Mouse (Mus musculus) kidney, adult 8-10 months (tissue): ENCODE data around the gene Itgb3.

Experiments
- DNase-seq, 2 experiments: peaks; one replicate each; pipeline ENCODE4 v3.0.0; 2022

Gene Itgb3

GRCm38 (mm10) chr11:104661531-104662205 lies 53.9 kb downstream of the Itgb3 start:
- DNase-seq: no peak

- no peak for DNase-seq
Observed at GRCm38 (mm10) chr11:104662573-104662972, 54.8 kb downstream of the Itgb3 start.

- DNase-seq: no peak
Observed at GRCm38 (mm10) chr11:104663241-104663877, 55.6 kb downstream of the Itgb3 start.

GRCm38 (mm10) chr11:104663878-104664261 lies 56.1 kb downstream of the Itgb3 start:
- no peak for DNase-seq

- no peak for DNase-seq
Observed at GRCm38 (mm10) chr11:104664441-104664840, 56.6 kb downstream of the Itgb3 start.

GRCm38 (mm10) chr11:104667399-104667798 lies 59.6 kb downstream of the Itgb3 start:
- DNase-seq: no peak

- no peak for DNase-seq
Observed at GRCm38 (mm10) chr11:104673412-104673811, 65.6 kb downstream of the Itgb3 start.

- DNase-seq: no peak
Observed at GRCm38 (mm10) chr11:104674768-104675167, 67.0 kb downstream of the Itgb3 start.

- no peak for DNase-seq
Observed at GRCm38 (mm10) chr11:104685548-104685947, 77.7 kb downstream of the Itgb3 start, which contains the start of gene Gm11639. Gene Gm11639, plus strand, starts transcription at chr11:104685707.

GRCm38 (mm10) chr11:104693235-104693634 lies 85.4 kb downstream of the Itgb3 start:
- no peak for DNase-seq

- no peak for DNase-seq
Observed at GRCm38 (mm10) chr11:104704097-104704496, 96.3 kb downstream of the Itgb3 start.

GRCm38 (mm10) chr11:104707084-104707483 lies 99.3 kb downstream of the Itgb3 start:
- DNase-seq: no peak
